Mouse (Mus musculus): ENCODE measurements around the gene Zfp114.

GRCm38 (mm10) chr7:24193157-24193556 is 18.3 kb downstream of the Zfp114 start:
- TF ChIP-seq POLR2A (IDR thresholded peaks at IDR 0.05; ENCODE audit: low read depth, low read length) = no peak
- no peak for TF ChIP-seq CTCF (IDR thresholded peaks at IDR 0.05; ENCODE audit: extremely low read depth, insufficient read depth, insufficient read length, insufficient replicate concordance)

Measured in spleen, adult 2 months (tissue).